Mouse (Mus musculus): ENCODE measurements around the gene Lipn. TPM values are rescaled to one million over a fixed set of nuclear protein-coding genes. Genes with fewer than 3 reads are reported as not detected.

Gene Lipn
- polyA plus RNA-seq, 2 experiments, result not detected

DNA sequence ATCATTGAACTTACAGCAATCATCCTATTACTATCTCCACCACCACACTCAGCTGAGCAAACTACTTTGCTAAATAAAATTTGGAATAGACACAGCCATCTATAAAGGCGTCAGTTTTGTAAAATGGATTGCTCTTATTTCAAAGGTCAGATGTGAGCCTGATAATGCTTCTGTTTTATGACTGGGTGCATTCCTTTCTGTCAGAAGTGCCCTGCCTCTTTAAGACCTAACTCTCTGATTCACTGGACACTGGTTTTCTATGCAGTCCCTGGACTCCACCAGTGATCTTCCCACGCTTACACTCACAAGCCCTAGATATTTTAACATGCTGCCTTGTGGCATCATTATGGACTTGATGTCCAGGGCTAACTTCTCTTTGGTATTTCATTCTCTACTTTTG lies 11.0 kb downstream of the Lipn start:
- H3K4me3 ChIP-seq (ENCODE audit: insufficient read depth in 1 of 2, low read depth in 2 of 2, low read length in 2 of 2), result no peak overlapping the region
- no peaks in the 10 kb centered on the region for H3K9me3 ChIP-seq (ENCODE audit: control insufficient read depth, low read length)
- no peaks in the 10 kb centered on the region for H3K27me3 ChIP-seq (ENCODE audit: control insufficient read depth, insufficient read depth, low read length)
- no peaks in the 10 kb centered on the region for H3K4me1 ChIP-seq (replicated peaks; ENCODE audit: control insufficient read depth in 2 of 2, insufficient read depth in 2 of 2, low read length in 1 of 2)
- 50% methylated on average over 2 of the region's 2 CpGs for WGBS (ENCODE audit: insufficient replicate concordance)
- DNase-seq (ENCODE audit: low read depth in 3 of 3, low spot score in 3 of 3) (no peak), ATAC-seq (ENCODE audit: insufficient read depth) (no peak)
- H3K27ac ChIP-seq, result no peak overlapping the region
- H3K9ac ChIP-seq (replicated peaks), result no peak overlapping the region
- no peaks in the 10 kb centered on the region for H3K36me3 ChIP-seq (replicated peaks; ENCODE audit: control insufficient read depth, insufficient read depth, low read depth)
- no peak overlapping the region for H3K4me2 ChIP-seq (ENCODE audit: low read depth)
- TF ChIP-seq CTCF (IDR thresholded peaks at IDR 0.05; ENCODE audit: low read depth), result no peak
- no peak for TF ChIP-seq EP300 (IDR thresholded peaks at IDR 0.05; ENCODE audit: low read depth)

GRCm38 (mm10) chr19:34089011-34089680 lies 22.0 kb downstream of the Lipn start:
- Histone ChIP-seq H3K27me3 (ENCODE audit: control insufficient read depth, insufficient read depth, low read length) (no peaks in the 10 kb centered on the region), H3K36me3 (replicated peaks; ENCODE audit: control insufficient read depth, insufficient read depth, low read depth) (no peaks in the 10 kb centered on the region), H3K4me2 (ENCODE audit: low read depth) (no peak overlapping the region), H3K27ac (no peak overlapping the region), H3K4me1 (replicated peaks; ENCODE audit: control insufficient read depth in 2 of 2, insufficient read depth in 2 of 2, low read length in 1 of 2) (no peaks in the 10 kb centered on the region), H3K9me3 (ENCODE audit: control insufficient read depth, low read length) (no peaks in the 10 kb centered on the region), H3K9ac (replicated peaks) (no peak overlapping the region), H3K4me3 (ENCODE audit: insufficient read depth in 1 of 2, low read depth in 2 of 2, low read length in 2 of 2) (no peak overlapping the region)
- DNase-seq (ENCODE audit: low read depth in 3 of 3, low spot score in 3 of 3) (no peak), ATAC-seq (ENCODE audit: insufficient read depth) (no peak)
- no peak for TF ChIP-seq CTCF (IDR thresholded peaks at IDR 0.05; ENCODE audit: low read depth)
- no peak for TF ChIP-seq EP300 (IDR thresholded peaks at IDR 0.05; ENCODE audit: low read depth)
- WGBS (ENCODE audit: insufficient replicate concordance), result 48% methylated on average over 3 of the region's 3 CpGs

GRCm38 (mm10) chr19:34095381-34095780 lies 28.2 kb downstream of the Lipn start:
- no peak overlapping the region for H3K4me3 ChIP-seq (ENCODE audit: insufficient read depth in 1 of 2, low read depth in 2 of 2, low read length in 2 of 2)
- no peaks in the 10 kb centered on the region for H3K36me3 ChIP-seq (replicated peaks; ENCODE audit: control insufficient read depth, insufficient read depth, low read depth)
- no peaks in the 10 kb centered on the region for H3K9me3 ChIP-seq (ENCODE audit: control insufficient read depth, low read length)
- no peak overlapping the region for H3K4me2 ChIP-seq (ENCODE audit: low read depth)
- H3K4me1 ChIP-seq (replicated peaks; ENCODE audit: control insufficient read depth in 2 of 2, insufficient read depth in 2 of 2, low read length in 1 of 2), result no peaks in the 10 kb centered on the region
- ATAC-seq (ENCODE audit: insufficient read depth) (no peak), DNase-seq (ENCODE audit: low read depth in 3 of 3, low spot score in 3 of 3) (no peak)
- no peaks in the 10 kb centered on the region for H3K27me3 ChIP-seq (ENCODE audit: control insufficient read depth, insufficient read depth, low read length)
- no peak for TF ChIP-seq CTCF (IDR thresholded peaks at IDR 0.05; ENCODE audit: low read depth)
- TF ChIP-seq EP300 (IDR thresholded peaks at IDR 0.05; ENCODE audit: low read depth), result no peak
- H3K27ac ChIP-seq, result no peak overlapping the region
- 54% methylated on average over 5 of the region's 5 CpGs for WGBS (ENCODE audit: insufficient replicate concordance)
- no peak overlapping the region for H3K9ac ChIP-seq (replicated peaks)

- no peak for ATAC-seq (ENCODE audit: insufficient read depth)
- H3K27ac ChIP-seq, result no peak overlapping the region
- 42% methylated on average over 1 of the region's 1 CpGs for WGBS (ENCODE audit: insufficient replicate concordance)
- no peaks in the 10 kb centered on the region for H3K36me3 ChIP-seq (replicated peaks; ENCODE audit: control insufficient read depth, insufficient read depth, low read depth)
- H3K27me3 ChIP-seq (ENCODE audit: control insufficient read depth, insufficient read depth, low read length), result no peaks in the 10 kb centered on the region
- no peak overlapping the region for H3K4me2 ChIP-seq (ENCODE audit: low read depth)
- no peak overlapping the region for H3K4me3 ChIP-seq (ENCODE audit: insufficient read depth in 1 of 2, low read depth in 2 of 2, low read length in 2 of 2)
- no peak overlapping the region for H3K9ac ChIP-seq (replicated peaks)
- TF ChIP-seq EP300 (IDR thresholded peaks at IDR 0.05; ENCODE audit: low read depth), result no peak
- no peak for TF ChIP-seq CTCF (IDR thresholded peaks at IDR 0.05; ENCODE audit: low read depth)
- no peaks in the 10 kb centered on the region for H3K4me1 ChIP-seq (replicated peaks; ENCODE audit: control insufficient read depth in 2 of 2, insufficient read depth in 2 of 2, low read length in 1 of 2)
- no peaks in the 10 kb centered on the region for H3K9me3 ChIP-seq (ENCODE audit: control insufficient read depth, low read length)
- DNase-seq (ENCODE audit: low read depth in 3 of 3, low spot score in 3 of 3), result no peak
Observed at GRCm38 (mm10) chr19:34096228-34096627, 29.1 kb downstream of the Lipn start.

GRCm38 (mm10) chr19:34100633-34101032 lies 33.5 kb downstream of the Lipn start, which contains the start of gene Lipm:
TSS of gene Lipm (plus strand) at chr19:34100933.
- Histone ChIP-seq H3K9me3 (ENCODE audit: control insufficient read depth, low read length) (no peaks in the 10 kb centered on the region), H3K36me3 (replicated peaks; ENCODE audit: control insufficient read depth, insufficient read depth, low read depth) (no peaks in the 10 kb centered on the region), H3K4me2 (ENCODE audit: low read depth) (no peak within 1 kb of the TSS), H3K4me1 (replicated peaks; ENCODE audit: control insufficient read depth in 2 of 2, insufficient read depth in 2 of 2, low read length in 1 of 2) (no peaks in the 10 kb centered on the region), H3K9ac (replicated peaks) (no peak within 1 kb of the TSS), H3K4me3 (ENCODE audit: insufficient read depth in 1 of 2, low read depth in 2 of 2, low read length in 2 of 2) (no peak within 1 kb of the TSS), H3K27ac (no peak within 1 kb of the TSS), H3K27me3 (ENCODE audit: control insufficient read depth, insufficient read depth, low read length) (no peaks in the 10 kb centered on the region)
- ATAC-seq (ENCODE audit: insufficient read depth), result no peak
- no peak for DNase-seq (ENCODE audit: low read depth in 3 of 3, low spot score in 3 of 3)
- 61% methylated on average over 4 of the region's 4 CpGs for WGBS (ENCODE audit: insufficient replicate concordance)
- no peak for TF ChIP-seq EP300 (IDR thresholded peaks at IDR 0.05; ENCODE audit: low read depth)
- TF ChIP-seq CTCF (IDR thresholded peaks at IDR 0.05; ENCODE audit: low read depth), result no peak

All from liver, embryonic 14.5 days (tissue).